Mouse (Mus musculus) large intestine, adult 2 months (tissue): ENCODE data around the gene Hs6st1. TPM values are rescaled to one million over a fixed set of nuclear protein-coding genes. Genes with fewer than 3 reads are reported as not detected.

Source experiments
- DNase-seq: peaks from one replicate; pipeline ENCODE4 v3.0.0-alpha.2; 2012; ENCODE audit warnings: low read depth, low spot score
- WGBS: fragments of 180-500 bp; shearing (Covaris S2); methylation state at CpG from one replicate; pipeline ENCODE4 v1.1.7; 2018; 5-methylcytosine and 5-hydroxymethylcytosine counted together
- polyA plus RNA-seq: library from polyadenylated mRNA; depleted of rRNA; stranded (reverse); fragments of >200 nt; gene quantifications from 2 replicates; pipeline ENCODE4 v1.2.3, GENCODE M21; 2012

Hs6st1 gene
- polyA plus RNA-seq, 1 experiment, result 46.7 TPM

- DNase-seq, result no peak
- 82% methylated on average over 1 of the region's 1 CpGs for WGBS
Observed at GRCm38 (mm10) chr1:36078250-36078649, 10.1 kb downstream of the Hs6st1 start.

GRCm38 (mm10) chr1:36079679-36080078 lies 11.5 kb downstream of the Hs6st1 start:
- WGBS, result 20% methylated on average over 8 of the region's 8 CpGs

GRCm38 (mm10) chr1:36080974-36081373 lies 12.8 kb downstream of the Hs6st1 start:
- WGBS, result 79% methylated on average over 5 of the region's 5 CpGs
- no peak for DNase-seq

More at GRCm38 (mm10) chr1:36079679-36080078, 11.5 kb downstream of the Hs6st1 start:
- no peak for DNase-seq

- 92% methylated on average over 6 of the region's 6 CpGs for WGBS
- no peak for DNase-seq
Observed at GRCm38 (mm10) chr1:36082184-36082583, 14.0 kb downstream of the Hs6st1 start.

- WGBS, result 31% methylated on average over 5 of the region's 5 CpGs
Observed at GRCm38 (mm10) chr1:36083554-36083953, 15.4 kb downstream of the Hs6st1 start.

GRCm38 (mm10) chr1:36085069-36085468 lies 16.9 kb downstream of the Hs6st1 start:
- WGBS, result 97% methylated on average over 5 of the region's 5 CpGs
- DNase-seq, result no peak

More at GRCm38 (mm10) chr1:36083554-36083953, 15.4 kb downstream of the Hs6st1 start:
- peak; percentile 98 for DNase-seq

- 28% methylated on average over 4 of the region's 4 CpGs for WGBS
- no peak for DNase-seq
Observed at GRCm38 (mm10) chr1:36088367-36088766, 20.2 kb downstream of the Hs6st1 start.

- no peak for DNase-seq
- 16% methylated on average over 1 of the region's 1 CpGs for WGBS
Observed at GRCm38 (mm10) chr1:36089481-36089880, 21.3 kb downstream of the Hs6st1 start.

GRCm38 (mm10) chr1:36090011-36090721 lies 22.0 kb downstream of the Hs6st1 start:
- no peak for DNase-seq
- WGBS, result 27% methylated on average over 6 of the region's 6 CpGs

GRCm38 (mm10) chr1:36090722-36091110 lies 22.5 kb downstream of the Hs6st1 start:
- 74% methylated on average over 4 of the region's 4 CpGs for WGBS
- no peak for DNase-seq

GRCm38 (mm10) chr1:36091246-36091645 lies 23.0 kb downstream of the Hs6st1 start:
- WGBS, result 46% methylated on average over 6 of the region's 6 CpGs
- DNase-seq, result no peak

GRCm38 (mm10) chr1:36093741-36094140 lies 25.5 kb downstream of the Hs6st1 start:
- no peak for DNase-seq
- 34% methylated on average over 8 of the region's 8 CpGs for WGBS

- no peak for DNase-seq
- 26% methylated on average over 12 of the region's 12 CpGs for WGBS
Observed at GRCm38 (mm10) chr1:36095423-36096272, 27.4 kb downstream of the Hs6st1 start.

- DNase-seq, result no peak
- 84% methylated on average over 4 of the region's 4 CpGs for WGBS
Observed at GRCm38 (mm10) chr1:36098432-36098831, 30.2 kb downstream of the Hs6st1 start.

GRCm38 (mm10) chr1:36100371-36100770 lies 32.2 kb downstream of the Hs6st1 start:
- DNase-seq, result no peak
- 88% methylated on average over 3 of the region's 3 CpGs for WGBS

- DNase-seq, result no peak
- 91% methylated on average over 11 of the region's 11 CpGs for WGBS
Observed at GRCm38 (mm10) chr1:36105917-36106706, 37.9 kb downstream of the Hs6st1 start.

- DNase-seq, result no peak
- 72% methylated on average over 4 of the region's 4 CpGs for WGBS
Observed at GRCm38 (mm10) chr1:36109987-36110386, 41.8 kb downstream of the Hs6st1 start.

- 93% methylated on average over 3 of the region's 3 CpGs for WGBS
- DNase-seq, result no peak
Observed at GRCm38 (mm10) chr1:36112665-36113064, 44.5 kb downstream of the Hs6st1 start.

- WGBS, result 67% methylated on average over 8 of the region's 8 CpGs
- no peak for DNase-seq
Observed at GRCm38 (mm10) chr1:36113670-36114069, 45.5 kb downstream of the Hs6st1 start.

- DNase-seq, result no peak
- 95% methylated on average over 3 of the region's 3 CpGs for WGBS
Observed at GRCm38 (mm10) chr1:36114844-36115243, 46.6 kb downstream of the Hs6st1 start.
